Mouse (Mus musculus) C2C12 (cell line): ENCODE measurements around the gene Bola1.

ENCODE experiments used
- FOSL1 ChIP-seq: IDR thresholded peaks from one replicate; pipeline ENCODE4 v1.8.0; 2011; ENCODE audit warnings: mild to moderate bottlenecking, low read length; ENCODE audit not compliant: poor library complexity, insufficient read depth, severe bottlenecking
- MAX ChIP-seq: IDR thresholded peaks from one replicate; pipeline ENCODE4 v1.6.1; 2011; ENCODE audit warnings: mild to moderate bottlenecking, control low read depth

DNA sequence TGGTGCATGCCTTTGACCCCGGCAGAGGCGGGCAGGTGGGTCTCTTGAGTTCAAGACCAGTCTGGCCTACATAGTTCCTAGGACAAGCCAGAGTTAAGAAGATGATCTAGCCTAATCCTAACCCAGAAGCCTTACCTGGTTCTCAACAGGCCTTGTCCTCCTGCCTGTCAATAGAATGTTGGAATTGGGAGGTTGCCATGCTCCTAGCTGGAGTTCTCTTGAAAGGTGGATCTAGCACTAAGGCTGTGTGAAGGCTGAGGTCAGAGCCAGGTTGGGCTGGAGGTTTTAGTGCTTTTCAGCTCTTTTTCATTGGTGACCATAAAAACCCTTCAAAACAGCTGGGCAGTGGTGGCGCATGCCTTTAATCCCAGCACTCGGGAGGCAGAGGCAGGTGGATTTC lies 41.1 kb downstream of the Bola1 start:
- TF ChIP-seq MAX = no peak
- TF ChIP-seq FOSL1 = no peak
